Mouse (Mus musculus): ENCODE data around the gene Bub1b.

The Bub1b gene

DNA sequence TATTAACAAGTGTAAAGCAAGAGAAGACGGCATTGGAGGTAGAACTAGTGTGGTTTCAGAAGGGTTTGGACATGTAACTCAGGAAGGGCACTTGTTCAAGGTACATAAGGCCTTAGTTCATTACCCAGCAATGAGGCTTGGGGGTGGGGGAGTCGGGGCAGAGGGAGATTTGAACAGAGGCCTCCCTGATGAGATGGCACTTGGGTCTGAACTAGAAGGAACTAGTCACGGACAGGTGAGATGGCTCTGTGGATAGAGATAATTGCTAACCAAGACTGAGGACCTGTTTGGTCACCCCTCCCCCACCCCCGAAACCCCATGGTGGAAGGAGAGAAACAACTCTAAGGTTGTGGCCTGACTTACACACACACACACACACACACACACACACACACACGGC lies 1.1 kb downstream of the Bub1b start:
- H3K36me3 ChIP-seq (ENCODE audit: insufficient read depth, low read length), result peaks cover 44% of the 10 kb centered on the region

DNA sequence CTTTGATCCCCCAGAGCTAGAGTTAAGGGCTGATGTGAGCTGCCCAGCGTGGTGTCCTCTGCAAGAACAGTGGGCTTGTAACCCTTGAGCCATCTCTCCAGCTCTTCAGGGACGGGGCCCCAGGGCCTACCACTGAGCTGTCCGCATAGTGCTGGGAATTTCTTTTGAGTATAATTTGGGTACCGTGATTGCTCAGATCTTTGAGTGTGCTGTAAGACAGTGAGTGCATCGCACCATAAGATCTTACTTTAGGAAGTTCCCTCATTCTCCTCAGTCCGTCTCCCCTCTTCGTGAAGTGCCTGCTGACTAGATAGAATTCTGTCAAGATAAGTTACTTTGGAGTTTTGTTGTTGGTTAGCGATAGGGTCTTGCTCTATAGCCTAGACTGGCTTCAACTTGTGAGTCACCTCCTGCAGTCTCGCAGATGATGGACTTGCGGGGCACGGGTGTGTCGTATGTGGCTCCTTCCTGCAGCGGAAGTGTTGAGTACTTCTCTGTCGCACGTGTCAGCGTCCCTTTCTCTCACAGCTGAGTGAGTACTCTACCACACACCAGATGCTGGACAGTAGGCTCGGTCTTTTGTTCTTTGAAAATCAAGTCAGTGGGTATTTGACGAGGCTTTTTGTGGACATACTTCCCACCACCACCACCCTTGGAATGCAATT lies 3.7 kb downstream of the Bub1b start:
- Histone ChIP-seq H3K4me1 (replicated peaks; ENCODE audit: low read depth, low read length) (peaks cover 53% of the 10 kb centered on the region), H3K27me3 (ENCODE audit: insufficient read depth, low read length) (peaks cover 5% of the 10 kb centered on the region; the same call in 1 of the 2 replicates), H3K4me3 (replicated peaks; ENCODE audit: low read length) (no peak overlapping the region), H3K9me3 (ENCODE audit: low read length) (no peaks in the 10 kb centered on the region), H3K36me3 (ENCODE audit: insufficient read depth, low read length) (peaks cover 71% of the 10 kb centered on the region)
- TF ChIP-seq CTCF (conservative IDR thresholded peaks at IDR 0.05; ENCODE audit: low read length) (no peak), POU5F1 (IDR thresholded peaks at IDR 0.05; ENCODE audit: borderline replicate concordance, low read length) (no peak), NANOG (IDR thresholded peaks at IDR 0.05; ENCODE audit: borderline replicate concordance, low read length) (no peak)

More for the DNA sequence above, 1.1 kb downstream of the Bub1b start:
- Histone ChIP-seq H3K9me3 (ENCODE audit: low read length) (no peaks in the 10 kb centered on the region), H3K4me1 (replicated peaks; ENCODE audit: low read depth, low read length) (peaks cover 42% of the 10 kb centered on the region), H3K27me3 (ENCODE audit: insufficient read depth, low read length) (peaks cover 6% of the 10 kb centered on the region; the same call in 1 of the 2 replicates), H3K4me3 (replicated peaks; ENCODE audit: low read length) (peak overlapping the region; percentile 93)
- TF ChIP-seq POU5F1 (IDR thresholded peaks at IDR 0.05; ENCODE audit: borderline replicate concordance, low read length) (no peak), NANOG (IDR thresholded peaks at IDR 0.05; ENCODE audit: borderline replicate concordance, low read length) (no peak), CTCF (conservative IDR thresholded peaks at IDR 0.05; ENCODE audit: low read length) (no peak)

DNA sequence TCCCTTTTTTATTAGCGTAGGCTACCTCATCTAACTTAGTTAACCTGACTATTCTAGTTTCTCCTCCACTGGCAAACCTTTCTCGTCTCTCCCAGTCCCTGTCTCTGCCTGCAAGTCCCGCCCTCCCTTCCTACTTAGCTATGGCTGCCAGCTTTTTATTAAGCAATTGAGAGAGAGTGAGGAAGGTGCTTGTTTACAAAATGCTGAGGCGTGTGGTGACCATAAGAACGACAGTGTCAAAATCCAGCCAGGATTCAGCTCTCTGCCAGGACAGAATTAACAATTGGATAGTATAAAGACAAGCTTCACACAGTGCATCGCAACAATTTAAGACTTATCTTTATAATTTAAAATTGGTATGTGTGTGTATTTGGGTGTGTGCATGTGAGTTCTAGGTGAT lies 6.1 kb downstream of the Bub1b start:
- Histone ChIP-seq H3K4me3 (replicated peaks; ENCODE audit: low read length) (no peak overlapping the region), H3K4me1 (replicated peaks; ENCODE audit: low read depth, low read length) (peaks cover 49% of the 10 kb centered on the region), H3K9me3 (ENCODE audit: low read length) (no peaks in the 10 kb centered on the region), H3K27me3 (ENCODE audit: insufficient read depth, low read length) (no peaks in the 10 kb centered on the region), H3K36me3 (ENCODE audit: insufficient read depth, low read length) (peaks cover 94% of the 10 kb centered on the region)
- TF ChIP-seq POU5F1 (IDR thresholded peaks at IDR 0.05; ENCODE audit: borderline replicate concordance, low read length) (no peak), NANOG (IDR thresholded peaks at IDR 0.05; ENCODE audit: borderline replicate concordance, low read length) (no peak), CTCF (conservative IDR thresholded peaks at IDR 0.05; ENCODE audit: low read length) (no peak)

DNA sequence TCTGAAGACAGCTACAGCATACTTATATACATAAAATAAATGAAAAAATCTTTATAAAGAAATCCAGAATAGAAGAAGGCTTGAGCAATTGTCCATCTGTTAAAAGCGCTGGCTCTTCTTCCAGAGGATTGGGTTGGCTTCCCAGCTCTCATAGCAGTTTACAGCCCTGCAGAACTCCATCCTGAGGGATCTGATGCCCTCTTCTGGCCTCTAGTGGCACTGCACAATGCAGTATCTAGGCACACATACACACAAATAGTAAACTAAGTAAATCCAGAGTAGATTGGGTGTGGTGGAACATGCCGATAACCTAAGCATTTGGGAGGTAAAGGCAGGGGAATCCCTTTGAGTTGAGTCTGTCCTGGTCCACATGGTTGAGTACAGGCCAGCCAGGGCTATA lies 8.0 kb downstream of the Bub1b start:
- peaks cover 36% of the 10 kb centered on the region for H3K4me1 ChIP-seq (replicated peaks; ENCODE audit: low read depth, low read length)
- TF ChIP-seq NANOG (IDR thresholded peaks at IDR 0.05; ENCODE audit: borderline replicate concordance, low read length), result no peak
- peak; percentile 69 for TF ChIP-seq CTCF (conservative IDR thresholded peaks at IDR 0.05; ENCODE audit: low read length)
- no peak for TF ChIP-seq POU5F1 (IDR thresholded peaks at IDR 0.05; ENCODE audit: borderline replicate concordance, low read length)
- no peaks in the 10 kb centered on the region for H3K9me3 ChIP-seq (ENCODE audit: low read length)
- peaks cover 98% of the 10 kb centered on the region for H3K36me3 ChIP-seq (ENCODE audit: insufficient read depth, low read length)
- no peaks in the 10 kb centered on the region for H3K27me3 ChIP-seq (ENCODE audit: insufficient read depth, low read length)
- no peak overlapping the region for H3K4me3 ChIP-seq (replicated peaks; ENCODE audit: low read length)

DNA sequence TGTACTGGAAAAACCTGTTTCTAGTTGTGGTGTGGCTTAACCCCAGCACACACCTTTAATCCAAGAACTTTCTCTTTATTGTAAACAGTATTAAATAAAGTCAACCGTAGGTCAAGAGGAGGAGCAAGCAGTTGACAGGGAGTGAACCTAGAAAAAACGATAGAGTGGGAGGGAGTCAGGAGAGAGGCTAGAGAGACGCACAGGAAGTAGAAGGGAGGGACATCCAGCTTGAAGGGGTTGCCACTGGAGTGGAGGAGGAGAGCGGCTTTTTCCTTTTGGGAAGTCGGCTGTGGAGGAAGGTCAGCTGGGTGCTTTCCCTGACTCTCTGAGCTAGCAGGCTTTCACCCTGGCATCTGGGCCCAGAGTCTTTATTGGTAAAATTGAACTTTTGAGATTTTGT lies 9.0 kb downstream of the Bub1b start:
- no peak for TF ChIP-seq POU5F1 (IDR thresholded peaks at IDR 0.05; ENCODE audit: borderline replicate concordance, low read length)
- TF ChIP-seq CTCF (conservative IDR thresholded peaks at IDR 0.05; ENCODE audit: low read length), result no peak
- no peak for TF ChIP-seq NANOG (IDR thresholded peaks at IDR 0.05; ENCODE audit: borderline replicate concordance, low read length)
- H3K9me3 ChIP-seq (ENCODE audit: low read length), result no peaks in the 10 kb centered on the region
- no peaks in the 10 kb centered on the region for H3K27me3 ChIP-seq (ENCODE audit: insufficient read depth, low read length)
- H3K4me1 ChIP-seq (replicated peaks; ENCODE audit: low read depth, low read length), result peaks cover 26% of the 10 kb centered on the region
- H3K36me3 ChIP-seq (ENCODE audit: insufficient read depth, low read length), result peaks cover 98% of the 10 kb centered on the region
- H3K4me3 ChIP-seq (replicated peaks; ENCODE audit: low read length), result no peak overlapping the region

DNA sequence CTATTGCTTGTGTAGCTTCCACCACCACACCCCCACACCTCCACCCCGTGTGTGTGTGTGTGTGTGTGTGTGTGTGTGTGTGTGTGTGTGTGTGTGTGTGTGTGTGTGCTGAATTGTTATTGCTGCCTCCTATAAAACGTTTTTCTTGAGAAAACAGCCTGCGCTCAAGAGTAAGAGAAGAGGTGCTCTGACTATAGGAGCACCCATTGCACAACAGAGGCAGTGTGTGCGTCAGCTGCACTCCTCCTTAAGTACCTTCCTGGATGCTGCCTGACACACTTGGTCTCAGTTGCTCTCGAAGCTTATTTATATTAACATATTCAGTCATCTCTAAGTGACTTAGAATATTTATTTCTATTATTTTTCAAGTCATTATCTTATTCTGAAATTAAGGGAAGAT lies 20.0 kb downstream of the Bub1b start:
- TF ChIP-seq NANOG (IDR thresholded peaks at IDR 0.05; ENCODE audit: borderline replicate concordance, low read length) (no peak), POU5F1 (IDR thresholded peaks at IDR 0.05; ENCODE audit: borderline replicate concordance, low read length) (no peak), CTCF (conservative IDR thresholded peaks at IDR 0.05; ENCODE audit: low read length) (no peak)
- Histone ChIP-seq H3K27me3 (ENCODE audit: insufficient read depth, low read length) (no peaks in the 10 kb centered on the region), H3K9me3 (ENCODE audit: low read length) (no peaks in the 10 kb centered on the region), H3K36me3 (ENCODE audit: insufficient read depth, low read length) (peaks cover 98% of the 10 kb centered on the region), H3K4me3 (replicated peaks; ENCODE audit: low read length) (no peak overlapping the region), H3K4me1 (replicated peaks; ENCODE audit: low read depth, low read length) (peaks cover 44% of the 10 kb centered on the region)

DNA sequence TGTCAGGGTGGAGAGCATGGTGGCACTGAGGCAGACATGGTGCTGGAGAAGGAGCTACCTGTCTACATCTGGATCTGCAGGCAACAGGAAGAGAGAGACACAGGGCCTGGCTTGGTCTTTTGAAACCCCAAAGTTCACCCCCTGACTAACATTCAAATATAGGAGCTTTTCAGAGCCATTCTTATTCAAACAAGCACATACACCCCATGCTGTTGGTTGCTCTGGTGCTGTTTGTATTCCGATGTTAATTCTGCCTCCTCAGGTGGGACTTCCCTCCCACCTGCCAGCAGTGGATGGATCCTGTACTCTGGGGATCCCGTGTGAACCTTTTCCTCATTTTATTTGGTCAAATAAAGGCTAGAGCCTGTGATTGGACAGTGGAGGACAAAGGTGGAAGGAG lies 22.1 kb downstream of the Bub1b start:
- peaks cover 97% of the 10 kb centered on the region for H3K36me3 ChIP-seq (ENCODE audit: insufficient read depth, low read length)
- H3K27me3 ChIP-seq (ENCODE audit: insufficient read depth, low read length), result no peaks in the 10 kb centered on the region
- TF ChIP-seq NANOG (IDR thresholded peaks at IDR 0.05; ENCODE audit: borderline replicate concordance, low read length) (no peak), CTCF (conservative IDR thresholded peaks at IDR 0.05; ENCODE audit: low read length) (no peak), POU5F1 (IDR thresholded peaks at IDR 0.05; ENCODE audit: borderline replicate concordance, low read length) (no peak)
- no peaks in the 10 kb centered on the region for H3K9me3 ChIP-seq (ENCODE audit: low read length)
- no peak overlapping the region for H3K4me3 ChIP-seq (replicated peaks; ENCODE audit: low read length)
- H3K4me1 ChIP-seq (replicated peaks; ENCODE audit: low read depth, low read length), result peaks cover 40% of the 10 kb centered on the region

DNA sequence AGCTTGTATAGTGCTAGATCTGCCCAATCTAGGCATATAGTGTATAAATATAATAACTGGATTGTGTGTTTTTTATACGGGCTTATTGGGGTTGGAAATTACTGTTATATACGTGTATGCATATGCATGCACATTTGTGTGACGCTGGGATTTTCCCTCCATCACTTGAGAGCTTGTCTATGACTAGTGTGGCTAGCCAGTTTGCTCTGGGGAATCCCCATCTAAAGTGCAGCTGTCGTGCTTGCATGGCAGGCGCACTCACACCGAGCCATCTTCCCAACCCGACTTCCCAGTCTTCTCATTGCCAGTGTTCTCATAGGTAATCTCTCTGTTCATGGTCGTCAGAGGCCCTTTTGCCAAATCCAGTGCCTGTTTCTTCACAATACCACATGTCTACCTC lies 22.6 kb downstream of the Bub1b start:
- no peak for TF ChIP-seq CTCF (conservative IDR thresholded peaks at IDR 0.05; ENCODE audit: low read length)
- TF ChIP-seq NANOG (IDR thresholded peaks at IDR 0.05; ENCODE audit: borderline replicate concordance, low read length), result no peak
- TF ChIP-seq POU5F1 (IDR thresholded peaks at IDR 0.05; ENCODE audit: borderline replicate concordance, low read length), result no peak
- no peaks in the 10 kb centered on the region for H3K27me3 ChIP-seq (ENCODE audit: insufficient read depth, low read length)
- H3K4me1 ChIP-seq (replicated peaks; ENCODE audit: low read depth, low read length), result peaks cover 39% of the 10 kb centered on the region

DNA sequence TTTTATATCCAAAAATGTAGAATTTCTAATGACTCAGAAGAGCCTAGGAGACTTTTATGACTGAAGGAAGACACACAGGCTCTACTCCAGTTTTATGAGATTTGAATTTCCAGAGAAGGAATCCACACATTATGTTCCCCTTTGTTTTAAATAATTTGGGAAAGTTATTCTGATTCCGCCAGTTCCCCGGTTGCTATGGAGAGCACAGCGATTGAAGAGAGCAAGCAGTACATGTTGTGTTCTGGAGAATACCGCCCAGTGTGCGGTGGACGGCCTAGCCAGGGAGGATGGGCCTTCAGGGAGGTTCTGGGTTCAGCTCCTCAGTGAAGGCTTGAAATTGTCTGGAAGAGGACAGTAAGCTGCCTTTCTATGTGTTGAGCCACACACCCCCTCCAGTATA lies 31.3 kb downstream of the Bub1b start:
- TF ChIP-seq NANOG (IDR thresholded peaks at IDR 0.05; ENCODE audit: borderline replicate concordance, low read length) (no peak), CTCF (conservative IDR thresholded peaks at IDR 0.05; ENCODE audit: low read length) (no peak), POU5F1 (IDR thresholded peaks at IDR 0.05; ENCODE audit: borderline replicate concordance, low read length) (no peak)

More for the DNA sequence above, 22.6 kb downstream of the Bub1b start:
- no peak overlapping the region for H3K4me3 ChIP-seq (replicated peaks; ENCODE audit: low read length)
- H3K9me3 ChIP-seq (ENCODE audit: low read length), result no peaks in the 10 kb centered on the region
- peaks cover 97% of the 10 kb centered on the region for H3K36me3 ChIP-seq (ENCODE audit: insufficient read depth, low read length)

More for the DNA sequence above, 31.3 kb downstream of the Bub1b start:
- no peak overlapping the region for H3K4me3 ChIP-seq (replicated peaks; ENCODE audit: low read length)
- H3K27me3 ChIP-seq (ENCODE audit: insufficient read depth, low read length), result no peaks in the 10 kb centered on the region
- no peaks in the 10 kb centered on the region for H3K4me1 ChIP-seq (replicated peaks; ENCODE audit: low read depth, low read length)
- H3K36me3 ChIP-seq (ENCODE audit: insufficient read depth, low read length), result peaks cover 94% of the 10 kb centered on the region
- H3K9me3 ChIP-seq (ENCODE audit: low read length), result no peaks in the 10 kb centered on the region

All from E14TG2a.4 (cell line).